Mouse (Mus musculus): ENCODE data around the gene Scrt2.

DNA sequence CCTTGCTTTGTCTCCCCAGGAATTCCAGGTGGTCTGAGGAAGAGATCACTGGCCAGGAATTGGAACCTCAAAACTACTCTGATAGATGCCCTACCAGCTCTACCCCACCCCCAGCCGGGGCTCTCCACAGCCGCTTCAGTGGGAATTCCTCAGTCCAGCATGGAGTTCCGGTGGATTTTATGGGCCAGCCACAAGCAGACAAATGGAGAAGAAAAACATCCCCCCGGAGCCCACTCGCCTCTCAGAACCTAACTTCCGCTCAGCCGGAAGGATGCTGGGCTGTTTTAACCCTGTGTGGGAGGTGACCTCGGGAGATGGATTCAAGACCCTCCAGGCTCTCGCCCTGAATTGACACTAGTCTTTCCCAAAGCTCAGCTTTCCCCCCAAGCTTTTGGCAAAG, 50.7 kb downstream of the Scrt2 start:
- TF ChIP-seq CTCF (IDR thresholded peaks at IDR 0.05; ENCODE audit: insufficient read depth, low read depth, low read length) (no peak), POLR2A (IDR thresholded peaks at IDR 0.05; ENCODE audit: insufficient read depth, low read depth, low read length) (no peak)

Data from olfactory bulb, adult 2 months (tissue).